Mouse (Mus musculus) megakaryocyte-erythroid progenitor cell, adult 5-6 weeks (primary cell): ENCODE results near the gene Itgb2l. TPM values are rescaled to one million over a fixed set of nuclear protein-coding genes. Genes with fewer than 3 reads are reported as not detected.
A peak's percentile ranks its signal among the peaks of the same experiment; 100 is the strongest.
"Not testable (repeated sequence)": the region's sequence is repeated elsewhere in the genome, so short reads cannot be mapped to it uniquely, and the experiment has no call there.

Experiments
- ATAC-seq: replicated peaks from 2 replicates; pipeline ENCODE4 v1.8.0; 2016; ENCODE audit warnings: mild to moderate bottlenecking, inconsistent platforms; ENCODE audit not compliant: severe bottlenecking, poor library complexity, low FRiP score, low TSS enrichment
- total RNA-seq, 2 experiments: library from RNA; stranded (forward) in 1 of 2; stranded (reverse) in 1 of 2; fragments of 200-1000, 215-1000 nt in 1 of 2; fragments of >200 nt in 1 of 2; fragmentation: Nextera tagmentation in 1 of 2; gene quantifications; 2 replicates each; pipeline ENCODE4 v1.2.3; 2014 to 2017

Gene Itgb2l
- total RNA-seq (2014; fragmentation: Nextera tagmentation): 2.0 TPM in 1 of 2 replicates, not detected in the other
- not detected in 2 replicates for total RNA-seq (2017)

DNA sequence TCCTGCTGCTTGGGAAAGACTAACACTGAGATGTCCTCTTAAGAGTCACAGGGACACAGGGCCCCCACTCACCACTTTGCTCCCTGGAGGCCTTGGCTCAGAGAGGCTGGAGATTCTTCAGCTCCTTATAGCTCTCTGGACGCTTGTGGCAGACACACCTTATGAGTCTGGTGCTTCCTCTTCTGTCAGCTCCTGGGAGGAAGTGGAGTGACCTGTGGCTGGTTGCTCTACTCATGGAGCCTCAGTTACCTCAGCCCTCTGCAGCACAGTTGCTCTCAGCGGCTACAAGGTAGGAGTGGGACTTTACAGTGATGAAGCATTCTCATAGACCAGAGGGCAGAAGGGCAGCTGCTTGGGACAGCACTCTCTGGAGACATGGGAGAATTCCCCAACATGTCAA is at the start of gene Itgb2l:
Gene Itgb2l (minus strand): TSS at position 152 of the 400 bp plus-strand sequence.
- 0 out of 2 replicates have a peak, but pooled peaks have one; percentile 23 for ATAC-seq

- ATAC-seq: no peak
Observed at GRCm38 (mm10) chr16:96491530-96491929, 48.1 kb upstream of the Itgb2l start.

DNA sequence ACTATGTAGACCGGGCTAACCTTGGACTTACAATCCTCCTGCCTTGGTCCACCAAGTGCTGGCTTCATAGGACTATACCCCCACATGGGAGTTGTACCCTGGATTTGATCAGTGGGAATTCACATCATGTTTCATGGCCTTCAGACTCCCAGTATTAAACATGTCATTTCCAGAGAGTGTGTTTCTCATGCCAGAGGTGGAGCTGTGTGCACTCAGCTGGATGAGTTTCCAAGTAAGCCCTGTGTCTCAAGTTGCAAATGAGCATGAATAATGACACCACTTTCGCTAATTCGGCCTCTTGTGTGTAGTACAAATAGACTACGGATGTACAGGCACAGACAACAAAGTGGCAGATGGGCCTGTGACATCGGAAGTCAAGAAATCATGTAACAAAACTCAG is 44.6 kb upstream of the Itgb2l start:
- ATAC-seq: no peak

- no peak for ATAC-seq
Observed at GRCm38 (mm10) chr16:96487007-96487684, 43.7 kb upstream of the Itgb2l start.

DNA sequence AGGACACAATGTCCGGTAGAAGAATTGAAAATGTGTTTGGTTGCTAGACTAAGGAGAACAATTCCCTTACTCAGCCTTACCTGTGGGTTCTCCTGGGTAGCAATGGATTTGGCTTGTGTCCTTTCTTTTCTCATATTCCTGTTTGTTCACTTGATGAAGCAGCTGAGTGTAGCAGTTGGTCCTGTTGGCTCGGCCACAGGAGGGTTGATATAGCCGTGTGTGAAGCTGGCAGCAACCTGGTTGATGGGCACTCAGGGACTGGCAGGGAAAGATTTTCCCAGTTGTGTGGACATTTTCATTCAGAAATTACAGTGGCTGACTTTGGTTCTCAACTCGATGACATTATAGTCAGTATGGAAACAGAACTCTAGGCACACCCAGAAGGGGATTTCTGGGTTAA is 38.4 kb upstream of the Itgb2l start:
- no peak for ATAC-seq

DNA sequence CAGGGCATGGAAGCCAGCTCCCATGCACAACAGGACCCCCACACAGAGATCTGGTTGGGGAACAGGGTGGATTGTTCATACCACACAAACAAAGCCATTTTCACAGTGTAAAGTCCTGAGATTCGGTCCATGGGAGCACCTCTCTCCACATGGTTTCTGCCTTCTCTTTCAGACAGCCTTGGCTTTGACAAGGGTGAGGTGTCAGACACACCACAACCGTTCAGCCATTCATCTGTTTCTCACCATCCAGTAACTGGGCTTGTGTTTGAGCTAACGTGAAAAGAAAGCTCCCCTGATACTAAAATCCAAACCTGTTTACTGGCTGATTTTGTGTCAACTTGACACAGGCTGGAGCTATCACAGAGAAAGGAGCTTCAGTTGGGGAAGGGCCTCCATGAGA is 30.8 kb upstream of the Itgb2l start:
- ATAC-seq: no peak

- ATAC-seq: no peak
Observed at GRCm38 (mm10) chr16:96472816-96473215, 29.4 kb upstream of the Itgb2l start.

- ATAC-seq: no peak
Observed at GRCm38 (mm10) chr16:96472361-96472760, 28.9 kb upstream of the Itgb2l start.

- no peak for ATAC-seq
Observed at GRCm38 (mm10) chr16:96469640-96470039, 26.2 kb upstream of the Itgb2l start.

- no peak for ATAC-seq
Observed at GRCm38 (mm10) chr16:96468698-96469097, 25.3 kb upstream of the Itgb2l start.

GRCm38 (mm10) chr16:96468011-96468410 is 24.6 kb upstream of the Itgb2l start:
- ATAC-seq: no peak

DNA sequence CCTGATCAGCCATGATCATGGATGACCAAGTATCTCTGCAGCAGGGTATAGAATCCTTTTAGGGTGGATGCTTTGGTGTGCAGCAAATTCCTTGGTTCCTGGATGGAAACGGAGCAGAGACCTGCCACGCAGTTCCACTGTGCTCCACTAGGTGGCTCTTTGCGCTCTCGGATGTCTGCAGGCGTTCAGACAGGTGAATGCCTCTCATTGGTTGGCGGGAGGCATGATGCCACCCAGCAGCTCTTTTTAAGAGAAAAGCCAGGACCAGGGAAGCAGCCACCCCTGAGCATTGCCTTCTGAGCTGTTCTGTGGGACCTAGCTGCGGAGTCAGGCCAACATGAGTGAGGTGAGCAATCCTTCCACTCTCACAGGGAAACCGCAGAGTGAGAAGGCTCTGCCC is 24.0 kb upstream of the Itgb2l start, which contains the start of gene Pcp4:
Gene Pcp4 (plus strand): TSS at position 162 of the 400 bp plus-strand sequence.
- ATAC-seq: peak; percentile 90

- no peak for ATAC-seq
Observed at GRCm38 (mm10) chr16:96460788-96461187, 17.4 kb upstream of the Itgb2l start.

DNA sequence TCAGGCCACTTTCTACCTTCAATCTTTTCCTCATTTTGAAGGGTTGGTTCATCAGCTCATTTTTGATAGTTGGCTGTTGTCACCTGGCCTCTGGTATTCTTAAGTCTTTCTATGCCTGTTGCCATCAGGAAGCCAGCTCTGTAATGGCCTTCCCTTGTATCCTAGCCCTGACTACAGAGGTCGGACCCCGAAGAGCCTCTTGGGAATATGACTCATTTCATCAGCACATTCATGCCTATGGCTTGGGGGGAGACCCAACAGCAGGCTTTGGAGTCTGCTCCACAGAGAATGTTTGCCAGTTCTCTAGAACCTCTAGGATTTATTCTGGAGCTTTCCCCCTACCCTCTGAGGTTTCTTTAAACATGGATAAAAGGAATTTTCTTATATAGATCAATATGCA is 15.9 kb upstream of the Itgb2l start:
- ATAC-seq: no peak

GRCm38 (mm10) chr16:96457612-96458011 is 14.2 kb upstream of the Itgb2l start:
- no peak for ATAC-seq

DNA sequence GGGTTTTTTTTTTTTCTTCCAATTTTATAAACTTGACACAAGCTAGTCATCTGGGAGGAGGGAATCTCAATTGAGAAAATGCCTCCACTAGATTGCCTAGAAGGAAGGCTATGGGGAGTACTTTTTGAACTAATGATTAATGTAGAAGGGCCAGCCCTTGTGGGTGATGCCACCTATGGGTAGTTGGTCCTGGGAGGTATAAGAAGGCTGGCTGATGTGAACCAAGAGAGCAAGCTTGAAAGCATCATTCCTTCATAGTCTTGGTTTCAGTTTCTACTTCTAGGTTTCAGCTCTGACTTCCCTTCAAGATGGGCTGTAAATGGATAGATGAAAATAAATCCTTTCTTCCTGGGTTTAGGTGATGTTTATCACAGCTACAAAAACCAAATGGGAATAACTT is 10.7 kb upstream of the Itgb2l start:
- ATAC-seq: no peak

GRCm38 (mm10) chr16:96450871-96451270 is 7.5 kb upstream of the Itgb2l start:
- not testable (repeated sequence) for ATAC-seq

DNA sequence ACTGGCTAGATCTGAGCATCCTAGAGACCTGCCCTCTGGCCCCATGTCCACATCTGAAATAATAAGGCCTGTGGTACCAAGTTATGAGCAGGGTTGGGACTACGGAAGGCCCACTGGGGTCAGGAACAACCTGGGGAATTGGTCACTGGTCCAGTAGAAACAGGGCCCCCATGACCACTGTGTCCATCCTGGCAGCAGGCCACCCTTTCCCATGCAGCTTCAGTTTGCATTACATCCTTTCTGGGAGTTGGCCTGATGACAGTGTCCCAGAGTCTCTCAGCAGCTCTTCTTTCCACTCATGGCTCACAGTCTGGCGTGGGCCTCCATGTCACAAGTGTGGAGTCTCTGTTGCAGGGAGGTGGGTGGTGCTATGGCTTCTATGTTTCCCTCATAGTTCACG is 1.6 kb downstream of the Itgb2l start:
- no peak for ATAC-seq

DNA sequence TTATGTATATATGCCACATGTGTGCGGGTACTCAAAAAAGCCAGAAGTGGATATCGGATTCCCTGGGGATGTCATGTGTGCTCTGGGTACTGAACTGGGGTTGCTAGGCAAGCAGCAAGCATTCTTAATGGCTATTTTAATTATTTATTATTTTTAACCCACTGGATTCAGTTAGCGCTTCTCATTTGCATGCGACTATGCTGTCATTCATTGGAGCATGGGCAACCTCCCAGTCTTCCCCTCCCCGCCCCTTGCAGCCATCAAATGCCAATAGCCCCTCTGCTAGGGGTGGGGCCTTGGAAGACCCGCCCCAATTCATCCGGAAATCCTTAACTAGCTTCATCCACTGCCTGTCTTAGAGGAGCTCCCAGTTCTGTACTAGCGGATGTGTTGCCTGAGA is 2.5 kb downstream of the Itgb2l start:
- ATAC-seq: no peak

DNA sequence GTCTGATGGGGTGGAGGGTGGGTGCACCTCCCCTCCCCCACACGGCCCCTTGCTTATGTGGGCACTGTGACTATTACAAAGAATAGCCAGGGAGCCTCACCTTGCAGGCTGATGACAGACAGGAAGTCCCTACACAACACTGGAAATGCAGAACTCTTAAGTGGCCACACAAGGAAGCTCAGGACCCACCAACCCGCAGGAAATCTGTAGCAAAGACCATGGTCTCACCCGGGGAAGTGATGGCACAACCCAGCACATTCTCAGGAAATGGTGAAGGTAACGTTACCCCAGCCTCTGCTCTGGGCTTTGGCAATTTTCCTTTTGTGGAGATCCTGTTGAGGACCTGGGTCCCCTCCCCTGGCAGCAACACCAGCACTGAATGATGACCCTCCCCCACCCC is 3.7 kb downstream of the Itgb2l start:
- ATAC-seq: no peak

- ATAC-seq: no peak
Observed at GRCm38 (mm10) chr16:96438946-96439345, 4.5 kb downstream of the Itgb2l start.
